Mouse (Mus musculus): ENCODE measurements around the gene D11Wsu47e. TPM values are rescaled to one million over a fixed set of nuclear protein-coding genes. Genes with fewer than 3 reads are reported as not detected.

Gene D11Wsu47e
- polyA plus RNA-seq, 1 experiment from 2014 or later: 27.6 TPM

DNA sequence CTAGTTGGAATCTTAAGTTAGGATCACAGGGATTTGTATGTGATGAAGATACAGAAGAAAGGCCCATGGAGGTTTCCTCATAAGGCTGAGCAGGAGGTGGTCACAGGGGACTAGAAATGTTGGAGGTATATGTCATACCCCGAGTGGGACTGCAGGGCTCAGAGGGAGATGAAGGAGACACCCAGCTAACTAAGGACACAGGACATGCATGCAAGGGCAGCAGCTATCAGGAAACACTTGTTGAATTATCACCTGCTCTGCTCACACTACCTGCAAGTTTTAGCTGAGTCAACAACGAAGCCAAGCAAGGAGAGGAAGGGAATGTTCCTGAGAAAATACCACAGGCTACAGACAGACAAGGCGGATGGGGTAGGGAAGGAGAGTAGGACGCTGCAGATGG lies 16.5 kb upstream of the D11Wsu47e start:
- Histone ChIP-seq H3K27me3 (no peaks in the 10 kb centered on the region), H3K4me1 (peaks cover 19% of the 10 kb centered on the region), H3K9me3 (no peaks in the 10 kb centered on the region), H3K4me2 (replicated peaks) (no peak overlapping the region), H3K27ac (replicated peaks) (no peak overlapping the region; the same call in 1 of the 2 replicates), H3K9ac (replicated peaks) (no peak overlapping the region), H3K36me3 (peaks cover 24% of the 10 kb centered on the region), H3K4me3 (no peak overlapping the region)
- 91% methylated on average over 4 of the region's 4 CpGs for WGBS
- no peak for ATAC-seq (replicated peaks)

DNA sequence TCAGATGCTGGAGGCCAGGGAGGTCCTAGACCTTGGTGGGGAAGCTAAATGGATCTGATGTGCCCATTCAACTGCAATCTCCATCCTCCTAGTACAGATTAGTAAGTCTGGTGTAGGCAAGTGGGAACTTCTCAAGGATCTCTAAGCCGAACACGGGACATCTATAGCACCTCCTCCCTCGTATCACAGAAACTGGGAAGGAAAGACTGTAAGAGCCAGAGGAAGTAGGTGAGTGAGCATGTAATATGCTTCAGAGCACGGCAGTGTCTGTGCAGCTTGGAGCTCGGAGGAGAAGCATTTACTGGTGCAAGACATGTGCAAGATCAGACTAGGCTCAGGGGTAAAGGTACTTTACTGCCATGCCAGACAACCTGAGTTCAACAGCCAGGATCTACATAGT lies 15.4 kb upstream of the D11Wsu47e start:
- peaks cover 26% of the 10 kb centered on the region for H3K36me3 ChIP-seq
- no peak for ATAC-seq (replicated peaks)
- H3K9ac ChIP-seq (replicated peaks): no peak overlapping the region
- 91% methylated on average over 5 of the region's 5 CpGs for WGBS
- peaks cover 26% of the 10 kb centered on the region for H3K4me1 ChIP-seq
- no peak overlapping the region for H3K27ac ChIP-seq (replicated peaks)
- H3K4me2 ChIP-seq (replicated peaks): no peak overlapping the region
- H3K9me3 ChIP-seq: no peaks in the 10 kb centered on the region
- H3K27me3 ChIP-seq: no peaks in the 10 kb centered on the region
- H3K4me3 ChIP-seq: no peak overlapping the region

- H3K36me3 ChIP-seq: peaks cover 22% of the 10 kb centered on the region
- no peak overlapping the region for H3K4me2 ChIP-seq (replicated peaks)
- 79% methylated on average over 4 of the region's 4 CpGs for WGBS
- peaks cover 28% of the 10 kb centered on the region for H3K4me1 ChIP-seq
- no peaks in the 10 kb centered on the region for H3K27me3 ChIP-seq
- H3K4me3 ChIP-seq: no peak overlapping the region
- no peak overlapping the region for H3K27ac ChIP-seq (replicated peaks)
- no peaks in the 10 kb centered on the region for H3K9me3 ChIP-seq
- ATAC-seq (replicated peaks): no peak
- no peak overlapping the region for H3K9ac ChIP-seq (replicated peaks)
Measured at GRCm38 (mm10) chr11:113669711-113670110, 14.5 kb upstream of the D11Wsu47e start.

DNA sequence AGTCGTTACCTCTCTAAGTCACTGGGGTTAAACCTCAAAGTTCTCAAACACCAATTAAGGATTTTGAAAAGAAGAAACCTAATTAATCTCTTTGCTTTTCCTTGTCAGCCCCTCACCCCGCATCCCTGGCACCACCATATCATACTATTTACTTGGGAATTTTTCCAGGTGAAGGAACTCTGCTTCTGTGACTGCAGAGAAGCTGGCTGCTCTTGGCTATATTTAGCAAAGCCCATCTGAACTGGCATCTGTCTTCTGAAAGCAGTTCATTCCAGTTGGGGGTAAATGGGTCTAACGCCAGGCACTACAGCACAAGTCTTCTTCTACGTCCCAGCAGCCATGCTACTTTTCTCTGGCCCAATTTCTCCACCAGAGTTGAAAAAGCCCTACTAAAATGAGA lies 10.6 kb upstream of the D11Wsu47e start:
- Histone ChIP-seq H3K27ac (replicated peaks) (0 out of 2 replicates have a peak overlapping the region, but pooled peaks have one; percentile 23), H3K9me3 (no peaks in the 10 kb centered on the region), H3K27me3 (no peaks in the 10 kb centered on the region), H3K4me2 (replicated peaks) (no peak overlapping the region), H3K36me3 (peaks cover 41% of the 10 kb centered on the region), H3K9ac (replicated peaks) (no peak overlapping the region), H3K4me1 (peaks cover 12% of the 10 kb centered on the region), H3K4me3 (no peak overlapping the region)
- ATAC-seq (replicated peaks): no peak
- WGBS: 70% methylated on average over 4 of the region's 4 CpGs

DNA sequence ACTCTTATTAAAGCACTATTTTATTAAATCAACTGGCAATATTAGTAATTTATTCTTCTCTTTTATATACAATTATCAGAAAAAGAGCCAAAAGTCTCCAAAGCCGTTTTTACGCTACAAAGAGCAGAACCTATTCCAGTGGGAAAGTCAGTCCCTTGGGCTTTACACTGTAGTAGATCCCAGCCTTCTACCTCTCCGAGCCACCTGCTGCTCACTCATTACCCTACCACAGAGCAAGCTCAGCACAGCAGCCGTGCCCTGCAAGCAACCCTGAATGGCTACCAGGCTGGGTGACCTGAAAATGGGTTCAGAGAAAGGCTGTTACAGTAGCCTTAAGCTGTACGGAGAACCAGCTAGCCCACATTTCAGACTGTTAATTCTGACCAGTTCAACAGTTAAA lies 9.6 kb upstream of the D11Wsu47e start:
- no peak overlapping the region for H3K4me3 ChIP-seq
- peaks cover 41% of the 10 kb centered on the region for H3K36me3 ChIP-seq
- H3K4me2 ChIP-seq (replicated peaks): no peak overlapping the region
- H3K4me1 ChIP-seq: peaks cover 12% of the 10 kb centered on the region
- H3K27ac ChIP-seq (replicated peaks): no peak overlapping the region
- no peak for ATAC-seq (replicated peaks)
- H3K9ac ChIP-seq (replicated peaks): no peak overlapping the region
- 92% methylated on average over 5 of the region's 5 CpGs for WGBS
- no peaks in the 10 kb centered on the region for H3K27me3 ChIP-seq
- no peaks in the 10 kb centered on the region for H3K9me3 ChIP-seq

- ATAC-seq (replicated peaks): no peak
Measured at GRCm38 (mm10) chr11:113676847-113677246, 7.4 kb upstream of the D11Wsu47e start.

GRCm38 (mm10) chr11:113677378-113677777 lies 6.8 kb upstream of the D11Wsu47e start:
- no peak for ATAC-seq (replicated peaks)
- WGBS: 94% methylated on average over 2 of the region's 2 CpGs

More at GRCm38 (mm10) chr11:113676847-113677246, 7.4 kb upstream of the D11Wsu47e start:
- Histone ChIP-seq H3K27ac (replicated peaks) (no peak overlapping the region), H3K4me2 (replicated peaks) (no peak overlapping the region), H3K9ac (replicated peaks) (no peak overlapping the region), H3K36me3 (peaks cover 36% of the 10 kb centered on the region), H3K4me3 (no peak overlapping the region), H3K4me1 (peaks cover 27% of the 10 kb centered on the region), H3K9me3 (no peaks in the 10 kb centered on the region), H3K27me3 (no peaks in the 10 kb centered on the region)
- WGBS: 48% methylated on average over 2 of the region's 2 CpGs

GRCm38 (mm10) chr11:113678373-113678772 lies 5.8 kb upstream of the D11Wsu47e start:
- Histone ChIP-seq H3K27ac (replicated peaks) (no peak overlapping the region), H3K9ac (replicated peaks) (no peak overlapping the region), H3K4me2 (replicated peaks) (no peak overlapping the region), H3K27me3 (no peaks in the 10 kb centered on the region), H3K4me1 (peaks cover 37% of the 10 kb centered on the region), H3K9me3 (no peaks in the 10 kb centered on the region), H3K36me3 (peaks cover 24% of the 10 kb centered on the region), H3K4me3 (no peak overlapping the region)
- WGBS: 90% methylated on average over 8 of the region's 8 CpGs
- ATAC-seq (replicated peaks): no peak

More at GRCm38 (mm10) chr11:113677378-113677777, 6.8 kb upstream of the D11Wsu47e start:
- Histone ChIP-seq H3K36me3 (peaks cover 33% of the 10 kb centered on the region), H3K27ac (replicated peaks) (no peak overlapping the region), H3K4me1 (peaks cover 32% of the 10 kb centered on the region), H3K9ac (replicated peaks) (no peak overlapping the region), H3K4me3 (no peak overlapping the region), H3K27me3 (no peaks in the 10 kb centered on the region), H3K9me3 (no peaks in the 10 kb centered on the region), H3K4me2 (replicated peaks) (no peak overlapping the region)

GRCm38 (mm10) chr11:113680954-113681353 lies 3.3 kb upstream of the D11Wsu47e start:
- no peak overlapping the region for H3K27ac ChIP-seq (replicated peaks)
- H3K27me3 ChIP-seq: no peaks in the 10 kb centered on the region
- H3K36me3 ChIP-seq: peaks cover 13% of the 10 kb centered on the region
- 95% methylated on average over 2 of the region's 2 CpGs for WGBS
- no peak overlapping the region for H3K4me2 ChIP-seq (replicated peaks)
- H3K9ac ChIP-seq (replicated peaks): 0 out of 2 replicates have a peak overlapping the region, but pooled peaks have one; percentile 13
- H3K4me1 ChIP-seq: peaks cover 44% of the 10 kb centered on the region
- H3K4me3 ChIP-seq: no peak overlapping the region
- no peaks in the 10 kb centered on the region for H3K9me3 ChIP-seq
- no peak for ATAC-seq (replicated peaks)

DNA sequence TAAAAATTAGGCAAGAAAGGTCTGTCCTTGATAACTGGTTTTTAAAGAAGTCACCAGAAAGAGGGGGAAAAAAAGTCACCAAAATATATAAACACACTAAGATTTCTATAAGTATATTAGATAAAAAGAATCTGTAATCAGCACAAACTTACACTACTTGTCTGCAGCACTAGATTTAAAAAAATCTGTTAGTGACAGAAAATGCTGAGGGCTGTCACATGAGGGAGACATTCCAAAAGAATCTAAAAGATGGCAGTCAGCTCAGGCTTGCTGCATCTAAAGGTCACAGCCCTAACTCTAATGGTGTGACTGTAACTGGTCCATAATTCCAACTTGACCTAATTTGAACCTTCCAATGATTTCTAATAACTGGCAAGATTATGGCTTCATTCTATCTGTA lies 2.2 kb upstream of the D11Wsu47e start:
- Histone ChIP-seq H3K36me3 (peaks cover 2% of the 10 kb centered on the region), H3K27ac (replicated peaks) (no peak overlapping the region), H3K4me2 (replicated peaks) (peak overlapping the region; percentile 98), H3K27me3 (no peaks in the 10 kb centered on the region), H3K9me3 (no peaks in the 10 kb centered on the region), H3K9ac (replicated peaks) (0 out of 2 replicates have a peak overlapping the region, but pooled peaks have one; percentile 32), H3K4me1 (peaks cover 53% of the 10 kb centered on the region), H3K4me3 (peak overlapping the region; percentile 87)
- no peak for ATAC-seq (replicated peaks)

- H3K4me1 ChIP-seq: peaks cover 55% of the 10 kb centered on the region
- peaks cover 6% of the 10 kb centered on the region for H3K36me3 ChIP-seq
- 2% methylated on average over 38 of the region's 38 CpGs for WGBS
- no peaks in the 10 kb centered on the region for H3K9me3 ChIP-seq
- peak overlapping the region; percentile 87 for H3K4me3 ChIP-seq
- ATAC-seq (replicated peaks): peak; percentile 21
- no peaks in the 10 kb centered on the region for H3K27me3 ChIP-seq
- peak overlapping the region; percentile 92 for H3K27ac ChIP-seq (replicated peaks)
- peak overlapping the region; percentile 98 for H3K4me2 ChIP-seq (replicated peaks)
- peak overlapping the region; percentile 74 for H3K9ac ChIP-seq (replicated peaks)
Measured at GRCm38 (mm10) chr11:113682897-113683626, 1.1 kb upstream of the D11Wsu47e start.

- Histone ChIP-seq H3K4me3 (peak overlapping the region; percentile 87), H3K36me3 (peaks cover 11% of the 10 kb centered on the region), H3K9ac (replicated peaks) (peak overlapping the region; percentile 74), H3K27ac (replicated peaks) (peak overlapping the region; percentile 92), H3K27me3 (no peaks in the 10 kb centered on the region), H3K9me3 (no peaks in the 10 kb centered on the region), H3K4me1 (peaks cover 52% of the 10 kb centered on the region), H3K4me2 (replicated peaks) (peak overlapping the region; percentile 98)
- peak; percentile 81; the same call in 1 of the 2 replicates for ATAC-seq (replicated peaks)
- under 1% methylated on average over 38 of the region's 38 CpGs for WGBS
Measured at GRCm38 (mm10) chr11:113683627-113683956, 620 bp upstream of the D11Wsu47e start.

Data from forebrain, embryonic 15.5 days (tissue).